Mouse (Mus musculus) T-helper 2 cell (primary cell): ENCODE measurements around the gene Kcna10.

Experiments used
- in situ Hi-C: fragments of 300-600 bp; cut with MboI, MseI; formaldehyde crosslinking; loops from one replicate; pipeline ENCODE4 v1.15.1; 2025; ENCODE audit warnings: high pct_unique_total_duplicates

The Kcna10 gene

GRCm38 (mm10) chr3:107182756-107183155 lies at the start of gene Kcna10:
Gene Kcna10 (plus strand): TSS chr3:107183056.
- in situ Hi-C loops: no loop called here

GRCm38 (mm10) chr3:107134457-107134856 lies 48.4 kb upstream of the Kcna10 start:
- in situ Hi-C loops: no loop called here

GRCm38 (mm10) chr3:107147126-107147525 lies 35.7 kb upstream of the Kcna10 start:
- in situ Hi-C loops: no loop called here

- in situ Hi-C loops: no loop called here
Observed at GRCm38 (mm10) chr3:107149006-107149405, 33.9 kb upstream of the Kcna10 start.

- in situ Hi-C loops: loop anchor here (5.0 kb wide), 1 partner anchor 48 kb away; the partner anchor contains the start of gene Kcna2
Observed at GRCm38 (mm10) chr3:107150469-107150868, 32.4 kb upstream of the Kcna10 start.

- in situ Hi-C loops: loop anchor here (5.0 kb wide), 1 partner anchor 49 kb away; the partner anchor contains the start of gene Kcna2
Observed at GRCm38 (mm10) chr3:107150872-107151540, 31.9 kb upstream of the Kcna10 start.

- in situ Hi-C loops: loop anchor here (5.0 kb wide), 1 partner anchor 52 kb away; the partner anchor contains the start of gene Kcna2
Observed at GRCm38 (mm10) chr3:107153772-107154655, 28.8 kb upstream of the Kcna10 start.

GRCm38 (mm10) chr3:107158856-107159255 lies 24.0 kb upstream of the Kcna10 start:
- in situ Hi-C loops: no loop called here

GRCm38 (mm10) chr3:107159418-107159817 lies 23.4 kb upstream of the Kcna10 start:
- in situ Hi-C loops: no loop called here

- in situ Hi-C loops: loop anchor here (5.0 to 10.0 kb wide), 2 partner anchors 225 to 258 kb away; no protein-coding TSS in a partner anchor
Observed at GRCm38 (mm10) chr3:107159859-107160324, 23.0 kb upstream of the Kcna10 start.

- in situ Hi-C loops: loop anchor here (5.0 to 10.0 kb wide), 2 partner anchors 228 to 260 kb away; no protein-coding TSS in a partner anchor
Observed at GRCm38 (mm10) chr3:107162741-107163140, 20.1 kb upstream of the Kcna10 start.

- in situ Hi-C loops: loop anchor here (10.0 kb wide), 1 partner anchor 235 kb away; no protein-coding TSS in a partner anchor
Observed at GRCm38 (mm10) chr3:107169552-107169951, 13.3 kb upstream of the Kcna10 start.

- in situ Hi-C loops: no loop called here
Observed at GRCm38 (mm10) chr3:107171964-107172363, 10.9 kb upstream of the Kcna10 start.

GRCm38 (mm10) chr3:107172556-107172955 lies 10.3 kb upstream of the Kcna10 start:
- in situ Hi-C loops: no loop called here

- in situ Hi-C loops: no loop called here
Observed at GRCm38 (mm10) chr3:107175486-107175885, 7.4 kb upstream of the Kcna10 start.

- in situ Hi-C loops: no loop called here
Observed at GRCm38 (mm10) chr3:107176501-107176900, 6.4 kb upstream of the Kcna10 start.

GRCm38 (mm10) chr3:107180860-107181259 lies 2.0 kb upstream of the Kcna10 start:
- in situ Hi-C loops: no loop called here

- in situ Hi-C loops: no loop called here
Observed at GRCm38 (mm10) chr3:107183178-107183577, 322 bp downstream of the Kcna10 start.

GRCm38 (mm10) chr3:107185597-107185996 lies 2.7 kb downstream of the Kcna10 start:
- in situ Hi-C loops: no loop called here

GRCm38 (mm10) chr3:107187022-107187421 lies 4.2 kb downstream of the Kcna10 start:
- in situ Hi-C loops: no loop called here

GRCm38 (mm10) chr3:107188226-107188899 lies 5.5 kb downstream of the Kcna10 start:
- in situ Hi-C loops: no loop called here
